Mouse (Mus musculus): ENCODE measurements around the gene Lamtor4.
"Not testable (repeated sequence)": the region's sequence is repeated elsewhere in the genome, so short reads cannot be mapped to it uniquely, and the experiment has no call there.

The Lamtor4 gene

GRCm38 (mm10) chr5:138255353-138256093 lies at the start of gene Lamtor4:
Lamtor4 (plus strand) TSS chr5:138255482.
- peak; percentile 98 to 99 for DNase-seq (ENCODE audit: low spot score in 2 of 2)

GRCm38 (mm10) chr5:138207253-138207652 lies 48.0 kb upstream of the Lamtor4 start:
- no peak for DNase-seq (ENCODE audit: low spot score in 2 of 2)

- no peak for DNase-seq (ENCODE audit: low spot score in 2 of 2)
Measured at GRCm38 (mm10) chr5:138207873-138208272, 47.4 kb upstream of the Lamtor4 start.

GRCm38 (mm10) chr5:138216632-138217031 lies 38.6 kb upstream of the Lamtor4 start:
- not testable (repeated sequence) for DNase-seq (ENCODE audit: low spot score in 2 of 2)

GRCm38 (mm10) chr5:138219864-138220263 lies 35.4 kb upstream of the Lamtor4 start:
- DNase-seq (ENCODE audit: low spot score in 2 of 2) = no peak

- DNase-seq (ENCODE audit: low spot score in 2 of 2) = peak; percentile 61 to 68
Measured at GRCm38 (mm10) chr5:138222111-138222510, 33.2 kb upstream of the Lamtor4 start.

GRCm38 (mm10) chr5:138223287-138223686 lies 32.0 kb upstream of the Lamtor4 start:
- DNase-seq (ENCODE audit: low spot score in 2 of 2) = no peak

- no peak for DNase-seq (ENCODE audit: low spot score in 2 of 2)
Measured at GRCm38 (mm10) chr5:138225700-138226099, 29.6 kb upstream of the Lamtor4 start, which contains the start of gene Nxpe5. Nxpe5 (plus strand) TSS chr5:138225898.

GRCm38 (mm10) chr5:138226491-138226890 lies 28.8 kb upstream of the Lamtor4 start:
- no peak for DNase-seq (ENCODE audit: low spot score in 2 of 2)

- DNase-seq (ENCODE audit: low spot score in 2 of 2) = peak in 1 of 2 experiments; percentile 43
Measured at GRCm38 (mm10) chr5:138227367-138227766, 27.9 kb upstream of the Lamtor4 start.

- DNase-seq (ENCODE audit: low spot score in 2 of 2) = no peak
Measured at GRCm38 (mm10) chr5:138228026-138228425, 27.3 kb upstream of the Lamtor4 start.

- no peak for DNase-seq (ENCODE audit: low spot score in 2 of 2)
Measured at GRCm38 (mm10) chr5:138229511-138229910, 25.8 kb upstream of the Lamtor4 start.

- DNase-seq (ENCODE audit: low spot score in 2 of 2) = no peak
Measured at GRCm38 (mm10) chr5:138233778-138234177, 21.5 kb upstream of the Lamtor4 start.

GRCm38 (mm10) chr5:138234224-138234623 lies 21.1 kb upstream of the Lamtor4 start:
- DNase-seq (ENCODE audit: low spot score in 2 of 2) = no peak

GRCm38 (mm10) chr5:138241511-138241910 lies 13.8 kb upstream of the Lamtor4 start:
- no peak for DNase-seq (ENCODE audit: low spot score in 2 of 2)

GRCm38 (mm10) chr5:138251144-138251543 lies 4.1 kb upstream of the Lamtor4 start:
- DNase-seq (ENCODE audit: low spot score in 2 of 2) = no peak

- DNase-seq (ENCODE audit: low spot score in 2 of 2) = no peak
Measured at GRCm38 (mm10) chr5:138253061-138253460, 2.2 kb upstream of the Lamtor4 start.

GRCm38 (mm10) chr5:138256094-138256467 lies 799 bp downstream of the Lamtor4 start:
- no peak for DNase-seq (ENCODE audit: low spot score in 2 of 2)

- DNase-seq (ENCODE audit: low spot score in 2 of 2) = no peak
Measured at GRCm38 (mm10) chr5:138256966-138257584, 1.8 kb downstream of the Lamtor4 start.

GRCm38 (mm10) chr5:138257585-138257978 lies 2.3 kb downstream of the Lamtor4 start:
- DNase-seq (ENCODE audit: low spot score in 2 of 2) = no peak

GRCm38 (mm10) chr5:138258078-138258477 lies 2.8 kb downstream of the Lamtor4 start:
- DNase-seq (ENCODE audit: low spot score in 2 of 2) = no peak

GRCm38 (mm10) chr5:138258542-138258941 lies 3.3 kb downstream of the Lamtor4 start:
- no peak for DNase-seq (ENCODE audit: low spot score in 2 of 2)

- no peak for DNase-seq (ENCODE audit: low spot score in 2 of 2)
Measured at GRCm38 (mm10) chr5:138258993-138259392, 3.7 kb downstream of the Lamtor4 start.

Data from heart, adult 9 months (tissue).